Mouse (Mus musculus) frontal cortex, postnatal 36 days (tissue): Measurements from ENCODE around the gene Golga3.

ENCODE experiments used
- DNase-seq, 2 experiments: peaks; one replicate each; pipeline ENCODE4 v3.0.0; 2022; ENCODE audit warnings: low spot score in 2 of 2

The Golga3 gene

GRCm38 (mm10) chr5:110176362-110177020 is at the start of gene Golga3:
TSS of gene Golga3 (plus strand) at chr5:110176701.
- DNase-seq, result peak; percentile 84 to 90

GRCm38 (mm10) chr5:110135293-110136086 is 41.0 kb upstream of the Golga3 start, which contains the start of gene Chfr:
TSS of gene Chfr (plus strand) at chr5:110135842.
- peak; percentile 99 to 100 for DNase-seq

GRCm38 (mm10) chr5:110136087-110136464 is 40.4 kb upstream of the Golga3 start:
- no peak for DNase-seq

GRCm38 (mm10) chr5:110137816-110138215 is 38.7 kb upstream of the Golga3 start:
- DNase-seq, result no peak

GRCm38 (mm10) chr5:110139325-110139724 is 37.2 kb upstream of the Golga3 start:
- no peak for DNase-seq

- DNase-seq, result no peak
Measured at GRCm38 (mm10) chr5:110140424-110140823, 36.1 kb upstream of the Golga3 start.

GRCm38 (mm10) chr5:110142309-110142708 is 34.2 kb upstream of the Golga3 start:
- DNase-seq, result no peak

- DNase-seq, result no peak
Measured at GRCm38 (mm10) chr5:110143007-110143406, 33.5 kb upstream of the Golga3 start.

GRCm38 (mm10) chr5:110169374-110169773 is 7.1 kb upstream of the Golga3 start:
- DNase-seq, result no peak

- DNase-seq, result no peak
Measured at GRCm38 (mm10) chr5:110177021-110177420, 520 bp downstream of the Golga3 start.

- no peak for DNase-seq
Measured at GRCm38 (mm10) chr5:110178628-110179027, 2.1 kb downstream of the Golga3 start.

- no peak for DNase-seq
Measured at GRCm38 (mm10) chr5:110181716-110182115, 5.2 kb downstream of the Golga3 start.

GRCm38 (mm10) chr5:110203164-110203895 is 26.8 kb downstream of the Golga3 start:
- no peak for DNase-seq

- DNase-seq, result no peak
Measured at GRCm38 (mm10) chr5:110204777-110205176, 28.3 kb downstream of the Golga3 start.

GRCm38 (mm10) chr5:110211312-110211711 is 34.8 kb downstream of the Golga3 start:
- DNase-seq, result no peak

- DNase-seq, result no peak
Measured at GRCm38 (mm10) chr5:110216780-110217179, 40.3 kb downstream of the Golga3 start.

GRCm38 (mm10) chr5:110220331-110220730 is 43.8 kb downstream of the Golga3 start:
- DNase-seq, result no peak

GRCm38 (mm10) chr5:110222757-110223156 is 46.3 kb downstream of the Golga3 start:
- no peak for DNase-seq

GRCm38 (mm10) chr5:110225056-110225455 is 48.6 kb downstream of the Golga3 start:
- no peak for DNase-seq

GRCm38 (mm10) chr5:110227336-110227883 is 50.9 kb downstream of the Golga3 start:
- DNase-seq, result no peak

GRCm38 (mm10) chr5:110230401-110230779 is 53.9 kb downstream of the Golga3 start:
- no peak for DNase-seq
